Mouse (Mus musculus): ENCODE results near the gene Cldnd1.

The Cldnd1 gene

DNA sequence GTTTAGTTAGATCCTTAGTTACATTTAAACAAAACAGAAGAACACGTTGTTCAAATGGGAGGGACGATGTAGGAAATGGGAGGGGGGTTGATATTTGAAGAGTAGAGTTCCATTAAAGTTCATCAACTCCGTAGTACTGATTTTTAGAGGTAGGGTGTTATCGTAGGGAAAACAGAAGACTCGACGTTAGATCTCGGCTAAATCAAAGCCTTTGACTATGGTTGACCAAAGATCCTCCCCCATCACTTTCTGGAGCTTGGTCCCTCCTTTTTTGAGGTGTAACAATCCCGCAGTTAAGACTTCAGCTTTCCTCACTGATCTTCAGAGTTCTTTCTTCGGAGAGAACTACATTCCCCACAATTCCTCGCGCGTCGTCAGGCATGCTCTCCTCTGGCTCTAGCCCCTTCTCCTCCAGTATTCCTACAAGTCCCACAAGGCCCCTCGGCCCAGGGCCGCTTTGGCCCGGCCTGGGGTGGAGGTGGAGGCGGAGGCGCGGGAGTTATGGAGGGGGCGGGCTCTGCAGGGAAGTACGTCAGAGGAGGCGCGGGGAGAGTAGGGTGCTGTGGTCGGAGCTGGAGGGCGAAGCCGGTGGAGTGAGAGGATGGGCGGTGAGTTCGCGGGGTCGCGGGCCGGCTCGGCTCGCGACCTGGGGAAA, at the start of gene Cldnd1:
Gene Cldnd1, plus strand, starts transcription at position 434 of the 655 bp plus-strand sequence.
- DNase-seq (ENCODE audit: low read depth): peak; percentile 91

DNA sequence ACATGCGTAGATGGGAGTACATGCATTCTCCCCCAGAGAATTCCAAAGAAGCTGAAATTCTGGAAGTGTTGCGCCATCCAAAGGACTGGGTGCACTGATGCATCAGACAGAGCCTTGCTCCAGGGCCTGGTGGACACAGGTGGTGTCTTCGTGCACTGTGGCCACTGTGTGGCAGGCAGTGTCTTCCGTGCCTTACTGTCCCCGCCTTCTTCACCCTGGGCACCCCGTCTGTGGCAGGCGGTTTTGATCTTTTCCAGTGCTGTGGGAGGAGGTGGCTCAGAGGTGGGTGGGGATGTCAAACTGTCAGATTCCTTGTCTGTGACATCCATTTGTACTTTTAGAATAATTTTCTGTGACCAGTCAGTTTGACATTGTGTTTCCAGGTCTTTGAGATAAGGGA, 49.0 kb upstream of the Cldnd1 start:
- DNase-seq (ENCODE audit: low read depth): no peak

DNA sequence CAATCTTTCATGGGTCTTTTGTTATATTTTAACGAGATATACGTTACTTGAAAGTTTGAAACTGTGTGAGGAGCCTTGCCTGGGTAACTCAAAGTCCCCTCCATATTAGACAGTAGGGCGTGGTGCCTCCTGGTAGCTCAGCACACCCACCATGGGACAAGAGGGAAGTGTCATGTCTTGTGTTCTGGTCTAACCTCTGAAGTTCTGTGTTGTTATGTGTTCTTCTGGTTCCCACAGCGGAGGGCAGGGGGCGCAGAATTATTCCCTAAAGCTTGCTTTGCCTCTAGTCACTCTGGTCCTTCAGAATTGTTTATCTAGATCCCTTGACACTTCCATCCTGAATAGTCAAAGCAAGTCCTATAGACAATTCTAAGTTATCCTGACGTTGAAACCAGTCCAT, 45.7 kb upstream of the Cldnd1 start:
- no peak for DNase-seq (ENCODE audit: low read depth)

DNA sequence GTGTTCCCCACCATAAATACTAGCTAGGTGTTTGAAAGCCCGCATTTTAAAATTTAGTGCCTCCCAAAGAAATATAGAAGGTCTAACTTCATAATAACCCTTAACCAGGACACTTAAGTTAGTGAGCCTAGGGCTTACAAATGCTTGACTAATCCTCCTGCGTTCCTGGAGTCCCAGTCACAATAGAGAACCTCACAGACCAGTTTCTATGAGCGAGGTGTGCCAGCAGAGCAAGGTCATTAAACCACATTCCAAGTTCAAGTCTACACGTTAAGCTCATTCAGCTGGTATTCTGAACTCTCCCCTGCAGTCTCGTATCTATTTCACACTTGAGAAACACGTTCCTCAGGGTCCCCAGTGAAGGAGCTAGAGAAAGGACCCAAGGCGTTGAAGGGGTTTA, 44.8 kb upstream of the Cldnd1 start:
- DNase-seq (ENCODE audit: low read depth): no peak

DNA sequence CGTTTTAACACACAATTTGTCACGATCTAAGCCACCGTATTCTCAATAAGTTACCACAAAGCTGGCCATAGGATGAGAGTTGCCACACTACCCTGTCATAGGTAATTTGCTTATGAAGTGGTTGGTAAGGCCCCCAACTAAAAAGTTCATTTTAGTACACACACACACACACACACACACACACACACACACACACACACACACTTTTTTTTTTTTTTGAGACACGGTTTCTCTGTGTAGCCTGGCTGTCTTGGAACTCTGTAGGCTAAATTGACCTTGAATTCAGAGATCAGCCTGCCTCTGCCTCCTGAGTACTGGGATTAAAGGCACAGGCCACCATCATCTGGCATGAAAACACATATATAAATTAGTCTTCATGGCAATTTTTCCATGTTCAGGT, 43.8 kb upstream of the Cldnd1 start:
- DNase-seq (ENCODE audit: low read depth): no peak

DNA sequence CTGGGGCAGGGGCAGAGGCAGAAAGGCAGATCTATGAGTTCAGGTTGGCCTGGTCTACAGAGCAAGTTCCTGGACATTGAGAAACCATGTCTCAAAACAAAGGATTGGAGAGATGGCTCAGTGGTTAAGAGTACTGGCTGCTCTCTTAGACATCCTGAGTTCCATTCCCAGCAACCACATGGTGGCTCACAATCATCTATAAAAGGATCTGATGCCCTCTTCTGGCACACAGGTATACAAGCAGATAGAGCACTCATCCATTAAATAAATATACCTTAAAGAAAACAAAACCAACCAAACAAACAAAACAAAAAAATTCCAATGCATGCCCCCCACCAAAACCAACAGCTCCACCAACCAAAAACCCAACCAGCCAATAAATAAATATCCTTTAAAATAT, 43.2 kb upstream of the Cldnd1 start:
- DNase-seq (ENCODE audit: low read depth): no peak

DNA sequence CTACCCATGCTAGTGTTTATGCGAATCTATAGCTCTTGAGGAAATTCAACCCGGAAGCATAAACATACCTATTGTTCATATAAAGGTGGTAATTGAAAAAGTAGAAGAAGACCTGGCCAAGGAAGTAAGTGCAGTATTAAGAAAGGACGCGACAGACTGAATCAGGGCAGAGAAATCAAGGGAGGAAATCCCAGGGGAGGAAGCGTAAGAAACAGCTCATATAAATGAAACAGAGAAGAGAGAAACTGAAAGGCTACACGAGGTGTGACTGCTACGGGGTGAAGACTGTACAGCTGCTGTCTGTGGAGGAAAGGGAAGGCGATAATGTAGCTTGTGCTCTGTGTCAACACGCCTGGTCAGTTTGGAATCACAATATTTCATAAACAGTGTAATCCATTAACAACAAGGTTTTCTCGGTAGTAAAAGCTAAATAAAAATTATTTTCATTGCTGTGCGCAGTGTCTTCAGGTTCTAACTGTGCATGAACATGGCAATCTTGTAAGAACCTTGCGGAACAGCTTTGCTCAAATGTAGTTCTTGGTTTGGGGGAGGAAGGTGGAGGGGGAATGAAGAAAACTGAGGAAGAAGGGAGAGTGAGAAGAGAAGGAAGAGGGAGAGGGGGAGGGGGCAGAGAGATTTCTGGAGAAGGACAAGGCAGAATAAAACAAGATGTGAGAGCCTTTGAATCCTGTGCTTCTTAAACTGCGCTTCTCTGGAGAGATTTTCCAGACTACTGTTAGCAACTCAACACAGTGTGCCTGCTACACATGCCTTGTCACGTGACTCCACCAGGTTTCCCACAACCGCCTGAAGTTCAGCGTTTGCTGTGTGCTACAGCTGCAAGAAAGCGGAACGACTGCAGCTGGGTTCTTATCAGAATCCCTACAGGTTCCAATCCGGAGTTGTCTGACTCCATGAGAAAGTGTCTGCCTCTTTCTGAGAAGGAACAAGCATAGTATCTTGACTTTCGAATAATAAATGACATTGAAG, 41.9 kb upstream of the Cldnd1 start:
- DNase-seq (ENCODE audit: low read depth): no peak

DNA sequence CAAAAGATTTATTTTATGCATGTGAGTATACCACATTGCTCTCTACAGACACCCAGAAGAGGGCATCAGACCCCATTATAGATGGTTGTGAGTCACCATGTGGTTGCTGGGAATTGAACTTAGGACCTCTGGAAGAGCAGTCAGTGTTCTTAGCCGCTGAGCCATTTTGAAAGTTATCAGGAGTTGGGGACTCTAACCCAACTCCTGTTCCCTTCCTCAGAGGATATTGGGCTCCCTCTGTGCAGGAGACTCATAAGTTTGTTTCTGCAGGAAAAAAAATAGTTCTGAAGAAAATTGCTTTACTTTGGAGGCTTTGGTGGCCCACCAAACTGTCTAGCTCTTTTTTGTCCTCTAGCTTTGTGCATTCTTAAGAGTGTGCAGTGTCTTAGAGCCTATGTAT, 39.2 kb upstream of the Cldnd1 start:
- no peak for DNase-seq (ENCODE audit: low read depth)

DNA sequence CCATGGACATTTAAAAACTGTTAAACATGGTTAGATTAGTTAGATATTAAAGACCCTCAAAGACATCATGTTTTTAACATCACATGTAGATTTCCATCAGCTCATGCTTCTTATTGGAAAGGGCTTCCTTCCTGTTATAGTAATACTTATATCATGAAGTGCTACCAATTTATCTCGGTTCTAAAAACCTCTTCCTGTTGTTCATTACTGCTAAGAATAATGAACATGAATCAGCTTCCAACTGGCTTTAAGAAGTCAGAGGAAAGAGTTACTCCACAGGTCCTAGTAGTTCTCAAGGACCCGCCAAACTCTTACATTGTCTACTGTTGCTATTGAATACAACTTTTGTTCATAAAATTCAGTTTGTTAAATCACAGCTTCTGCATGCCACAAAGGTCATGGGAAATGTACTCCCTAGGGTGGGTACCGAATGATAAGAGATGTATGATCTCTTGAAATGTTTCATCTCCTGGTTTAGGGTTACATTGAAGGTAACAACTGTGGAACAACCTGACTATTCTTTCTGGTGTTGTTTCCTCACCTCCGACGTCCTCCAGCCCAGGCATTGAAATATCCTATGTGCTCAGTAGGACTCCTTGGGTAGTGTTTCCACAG, 38.0 kb upstream of the Cldnd1 start:
- no peak for DNase-seq (ENCODE audit: low read depth)

DNA sequence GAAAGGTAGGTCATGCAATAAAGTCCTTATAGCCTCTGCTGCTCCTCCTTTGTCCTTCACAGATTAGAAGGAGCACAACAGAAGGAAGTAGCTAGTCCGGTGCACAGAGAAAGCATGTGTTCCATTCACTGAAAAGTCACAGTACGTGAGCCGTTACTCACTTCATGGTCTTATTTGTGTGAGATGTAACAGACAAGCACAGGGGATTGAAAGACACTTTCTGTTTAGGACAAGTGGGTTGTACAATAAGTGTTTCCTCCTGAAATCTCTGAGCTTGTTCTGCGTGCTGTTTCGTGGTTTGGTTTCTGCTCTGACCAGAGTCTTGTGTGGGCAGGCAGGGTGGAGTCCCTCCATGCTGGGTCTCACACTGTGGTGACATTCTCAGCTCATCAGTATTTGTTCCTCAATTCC, 37.4 kb upstream of the Cldnd1 start:
- DNase-seq (ENCODE audit: low read depth): no peak

DNA sequence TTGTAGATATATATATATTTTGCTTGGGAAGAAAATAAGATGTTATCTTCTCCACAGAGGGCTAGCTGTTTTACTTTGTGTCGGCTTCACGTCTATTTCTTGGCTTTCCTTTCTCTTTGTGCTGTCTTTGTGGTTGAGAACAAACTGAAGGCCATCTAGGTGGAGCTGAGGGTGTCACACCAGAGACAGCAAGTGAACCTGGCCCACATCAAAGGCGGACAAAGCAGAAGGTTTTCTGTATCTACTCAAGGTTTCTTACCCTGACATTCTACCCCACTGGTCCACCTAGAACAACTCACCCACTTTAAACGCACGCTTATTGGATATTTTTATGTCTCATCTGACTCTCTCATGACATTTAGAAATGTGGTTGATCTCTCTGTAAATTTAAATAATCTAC, 33.6 kb upstream of the Cldnd1 start:
- no peak for DNase-seq (ENCODE audit: low read depth)

DNA sequence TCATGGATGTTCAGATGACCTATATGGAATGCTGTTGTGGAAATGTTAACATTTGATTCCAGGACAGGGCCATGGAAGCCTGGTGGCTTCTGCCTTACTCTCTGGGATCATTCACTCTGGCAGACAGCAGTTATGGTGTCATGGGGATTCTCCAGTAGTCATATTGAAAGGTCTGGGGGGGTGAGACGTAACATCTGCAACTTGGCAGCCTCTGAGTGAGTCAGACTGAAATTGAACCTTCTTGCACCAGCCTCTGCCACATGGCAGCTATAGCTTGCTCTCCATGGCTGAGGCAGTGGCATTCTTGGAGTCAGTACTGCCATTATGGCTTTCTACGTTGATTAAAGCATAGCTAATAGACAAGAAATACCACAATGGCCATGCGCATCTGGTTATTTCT, 30.9 kb upstream of the Cldnd1 start:
- no peak for DNase-seq (ENCODE audit: low read depth)

DNA sequence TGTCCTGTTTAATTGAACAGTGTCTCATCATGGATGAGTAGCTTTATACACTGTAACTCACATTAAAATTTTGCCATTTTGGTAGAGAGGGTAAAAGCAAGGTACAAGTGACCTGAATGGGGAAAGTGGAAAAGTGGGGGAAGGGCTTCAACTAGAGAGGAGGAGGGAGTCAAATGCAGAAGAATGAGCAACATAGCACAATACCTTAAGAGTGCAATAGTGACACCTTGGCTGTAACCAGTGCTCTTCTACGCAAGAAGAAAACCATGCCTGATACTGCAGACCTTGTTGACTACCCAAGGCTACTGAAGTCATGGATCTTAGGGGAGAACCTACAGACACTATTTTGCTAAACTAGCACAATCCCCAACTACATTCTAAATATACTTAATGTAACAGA, 30.4 kb upstream of the Cldnd1 start:
- DNase-seq (ENCODE audit: low read depth): no peak

DNA sequence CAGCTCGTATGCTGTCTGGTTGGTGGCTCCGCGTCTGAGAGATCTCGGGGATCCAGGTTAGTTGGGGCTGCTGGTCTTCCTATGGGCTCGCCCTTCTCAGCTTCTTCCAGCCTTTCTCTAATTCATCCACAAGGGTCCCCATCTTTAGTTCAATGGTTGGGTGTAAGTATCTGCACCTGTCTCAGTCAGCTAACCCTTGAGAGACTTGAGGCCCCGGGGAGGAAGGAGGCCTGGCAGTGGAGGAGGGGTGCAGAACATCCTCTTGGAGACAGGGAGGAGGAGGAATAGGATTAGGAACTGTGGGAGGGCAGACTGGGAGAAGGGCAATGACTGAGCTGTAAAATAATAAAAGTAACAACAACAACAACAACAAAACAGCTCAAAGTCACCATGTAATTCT, 27.5 kb upstream of the Cldnd1 start:
- no peak for DNase-seq (ENCODE audit: low read depth)

DNA sequence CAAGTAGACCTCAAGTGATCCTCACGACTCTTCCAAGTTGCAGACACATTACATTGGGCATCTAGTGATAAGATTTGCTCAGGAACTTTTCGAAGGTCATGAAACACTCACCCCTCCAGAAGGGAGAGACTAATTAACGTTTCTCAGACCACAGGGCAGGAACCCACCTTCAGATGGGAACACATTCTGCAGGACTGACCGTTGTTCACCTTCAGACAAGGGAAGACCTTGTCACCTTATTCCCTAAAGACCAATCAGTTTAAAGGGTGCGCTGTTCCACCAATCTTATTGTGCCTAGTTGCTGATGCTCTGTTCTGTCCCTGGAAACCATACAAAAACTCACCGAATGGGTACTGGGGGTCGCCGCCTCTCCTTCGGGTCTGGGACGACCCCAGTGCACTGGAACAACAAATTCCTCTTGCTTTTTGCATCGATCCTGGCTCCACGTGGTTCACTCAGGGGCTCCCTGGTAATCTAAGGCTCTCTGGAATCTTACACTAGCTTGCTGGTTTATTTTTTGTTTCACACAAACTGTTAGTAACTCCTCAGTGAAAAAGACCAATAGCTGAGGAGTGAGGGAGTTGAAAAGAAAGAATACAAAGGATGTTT, 26.8 kb upstream of the Cldnd1 start:
- DNase-seq (ENCODE audit: low read depth): no peak

DNA sequence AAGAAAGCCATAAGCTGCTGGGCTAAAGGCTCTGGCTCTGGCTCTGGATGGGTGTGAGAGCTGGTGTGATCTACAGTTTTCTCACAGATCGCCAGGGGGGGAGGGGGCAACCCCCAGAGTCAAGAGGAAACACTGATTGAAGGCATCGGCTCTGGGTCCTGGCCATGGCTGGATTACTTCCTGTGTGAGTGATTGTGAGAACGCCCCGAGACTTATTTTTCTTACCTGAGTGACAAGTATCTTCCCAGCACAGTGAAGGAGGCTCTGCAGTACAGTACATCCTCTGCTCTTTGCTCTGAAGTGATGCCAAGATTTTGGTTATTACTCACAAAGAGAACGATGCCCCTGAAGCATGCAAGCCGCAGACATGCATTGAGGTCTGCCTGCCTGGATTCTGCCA, 25.9 kb upstream of the Cldnd1 start:
- DNase-seq (ENCODE audit: low read depth): no peak

DNA sequence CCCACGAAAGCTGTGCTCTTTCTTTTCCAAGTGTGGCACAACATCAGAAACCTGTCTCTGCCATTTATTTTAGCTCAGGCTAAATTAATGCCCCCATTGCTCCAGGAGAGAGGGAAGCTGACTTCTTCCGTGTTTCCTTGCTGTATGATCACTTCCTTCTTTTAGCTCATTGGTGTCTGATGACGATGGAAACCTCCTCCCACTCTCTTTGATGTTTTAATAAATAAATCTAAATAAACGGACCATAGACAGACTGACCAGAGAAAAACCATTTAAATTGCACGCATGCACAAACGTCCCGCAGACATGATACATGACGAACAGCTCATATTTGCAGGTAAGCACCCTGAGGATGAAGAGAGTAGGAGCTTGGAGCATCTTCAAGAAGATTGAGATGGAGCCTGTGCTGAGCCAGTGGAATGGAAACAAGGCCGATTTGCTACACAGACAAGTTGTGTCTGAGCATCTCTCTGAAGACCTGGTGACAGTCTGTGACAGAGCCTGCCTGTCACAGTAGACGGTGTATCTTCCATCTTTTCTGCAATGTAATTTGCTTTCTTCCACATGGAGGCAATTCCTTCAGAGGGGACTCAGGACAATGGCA, 25.3 kb upstream of the Cldnd1 start:
- DNase-seq (ENCODE audit: low read depth): no peak

DNA sequence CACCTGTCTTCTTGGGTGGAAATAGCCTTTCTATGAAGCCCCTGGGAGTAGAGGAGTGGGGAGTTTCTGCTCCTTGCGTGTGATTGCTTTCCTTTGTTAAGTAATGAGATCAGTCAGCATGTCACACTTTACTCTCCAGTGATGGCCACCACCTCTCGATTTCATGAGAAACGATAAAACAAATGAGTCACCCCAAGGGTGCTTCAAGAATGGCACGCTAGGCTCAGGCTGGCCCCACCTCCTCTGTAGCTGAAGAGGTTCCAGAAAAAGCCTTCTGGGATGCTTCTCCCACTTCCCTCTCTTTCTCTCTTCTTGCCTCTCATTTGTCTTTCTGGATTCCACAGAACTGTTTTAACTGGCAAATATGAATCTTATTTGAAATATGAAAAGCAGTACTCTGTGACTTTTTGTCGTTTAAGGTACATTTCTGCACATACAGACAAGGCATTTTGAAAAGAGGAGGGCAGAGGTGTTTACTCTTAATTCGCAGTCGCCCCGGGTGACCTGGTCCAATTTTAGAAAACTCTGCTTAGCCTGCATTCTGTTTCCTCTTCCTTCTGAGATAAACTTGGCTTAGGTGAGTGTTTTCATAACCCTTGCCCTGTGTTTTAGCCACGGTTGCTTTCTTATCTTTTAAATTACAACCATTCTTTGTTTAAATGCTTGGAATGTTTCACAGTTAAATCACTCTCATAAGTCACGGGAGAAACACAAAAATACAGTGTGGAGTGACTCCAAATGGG, 24.2 kb upstream of the Cldnd1 start:
- DNase-seq (ENCODE audit: low read depth): no peak

DNA sequence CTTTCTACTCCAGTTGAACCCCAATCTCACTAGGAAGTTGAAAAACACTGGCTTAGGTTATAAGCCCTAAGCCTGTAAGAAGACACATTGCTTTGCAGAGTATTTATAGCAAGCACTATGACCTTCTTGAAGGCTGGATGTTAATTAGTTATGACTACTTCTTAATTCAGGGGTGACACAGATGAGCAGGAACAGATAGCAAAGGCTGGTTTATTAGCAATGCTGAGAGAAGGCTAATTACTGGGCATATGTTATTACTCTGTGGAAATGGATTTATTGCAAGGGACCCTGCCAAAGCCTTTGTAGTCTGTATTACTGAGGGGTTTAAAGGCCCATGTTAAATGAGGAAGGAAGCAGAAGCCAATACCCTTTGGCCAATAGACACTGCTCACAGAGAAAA, 22.7 kb upstream of the Cldnd1 start:
- DNase-seq (ENCODE audit: low read depth): no peak

DNA sequence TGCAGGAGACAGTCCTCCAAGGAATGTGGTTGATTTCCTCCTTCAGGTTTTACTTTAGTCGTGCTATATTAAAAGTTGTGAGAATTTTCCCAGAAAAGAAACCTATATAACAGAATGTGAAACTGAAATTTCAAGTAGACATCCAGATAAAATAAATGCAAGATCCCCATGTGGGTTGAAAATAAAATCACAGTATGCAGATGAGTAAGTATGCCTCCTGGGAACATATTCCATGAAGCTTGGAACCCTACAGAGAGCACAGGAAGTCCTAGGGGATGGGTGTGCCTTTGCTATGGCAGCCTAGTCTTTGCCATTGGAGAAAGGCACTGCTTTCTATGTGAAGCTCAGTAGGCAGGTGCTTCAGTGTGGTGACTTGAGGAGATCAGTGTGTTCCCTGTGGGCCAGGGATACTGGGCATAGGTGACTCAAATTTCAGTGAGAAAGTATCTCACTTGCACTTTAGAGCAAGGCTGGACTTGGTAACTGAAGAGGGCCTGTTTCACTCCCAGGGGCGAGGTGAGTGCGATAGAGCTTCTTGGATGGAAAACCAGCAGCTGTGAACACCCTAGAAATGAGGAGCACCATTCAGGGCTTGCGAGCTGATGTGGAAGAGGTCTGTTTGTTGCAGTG, 20.3 kb upstream of the Cldnd1 start:
- no peak for DNase-seq (ENCODE audit: low read depth)

All from c-Kit-positive CD71-positive TER-119-negative erythroid progenitor cells, embryonic 14.5 days (primary cell).